Comparison of ENCODE assay signal across 8 mouse cellular contexts in genomic region chrX:38249640-38250351, GRCm38 (mm10). TPM values are rescaled to one million over a fixed set of nuclear protein-coding genes. Genes with fewer than 3 reads are reported as not detected.
DNase-seq lines count a peak whose midpoint lies in the region; ATAC-seq and TF ChIP-seq lines count a peak whose summit lies in the region.

No protein-coding gene starts in this region.

- peak overlapping the region; percentile 75 for H3K4me2 ChIP-seq in hindbrain, embryonic 16.5 days (ENCODE audit: low read length)
- peak overlapping the region; percentile 71 for H3K4me2 ChIP-seq in limb, embryonic 15.5 days

- no peak overlapping the region for H3K27ac ChIP-seq in cerebellum, adult 2 months (ENCODE audit: insufficient read depth, low read length)
- no peak overlapping the region for H3K27ac ChIP-seq in hindbrain, embryonic 16.5 days (ENCODE audit: low read depth, low read length)
- no peak overlapping the region for H3K27ac ChIP-seq in limb, embryonic 15.5 days

- no peaks in the 10 kb centered on the region for H3K36me3 ChIP-seq in hindbrain, embryonic 16.5 days (ENCODE audit: control insufficient read depth, insufficient read depth, low read length)
- no peaks in the 10 kb centered on the region for H3K36me3 ChIP-seq in limb, embryonic 15.5 days

- 9% methylated on average over 16 of the region's 16 CpGs for WGBS in cerebellum, adult 2 months
- WGBS in hindbrain, embryonic 16.5 days: 25% methylated on average over 14 of the region's 16 CpGs
- WGBS in limb, embryonic 15.5 days: 13% methylated on average over 16 of the region's 16 CpGs

- H3K27me3 ChIP-seq in cerebellum, adult 2 months (ENCODE audit: control insufficient read depth, insufficient read depth, low read length): no peaks in the 10 kb centered on the region
- no peaks in the 10 kb centered on the region for H3K27me3 ChIP-seq in hindbrain, embryonic 16.5 days (replicated peaks; ENCODE audit: control insufficient read depth, insufficient read depth, low read length)
- H3K27me3 ChIP-seq in limb, embryonic 15.5 days: peaks cover 15% of the 10 kb centered on the region; the same call in 1 of the 2 replicates

- DNase-seq in urinary bladder, postnatal 25 days (ENCODE audit: low spot score): peak; percentile 26
- no peak for DNase-seq in urinary bladder, adult 2 months (ENCODE audit: low spot score)
- peak; percentile 7 to 40 for DNase-seq in cerebellum, adult 2 months
- DNase-seq in forelimb bud, embryonic 11.5 days (ENCODE audit: low read depth, low spot score): peak; percentile 60
- peak; percentile 54 for DNase-seq in naive thymus-derived CD4-positive, alpha-beta T cell, adult 2 months (ENCODE audit: low read depth)
- DNase-seq in yolk sac, embryonic 10.5 days (ENCODE audit: low spot score): peak; percentile 5

- ATAC-seq in hindbrain, embryonic 16.5 days: no peak
- no peak for ATAC-seq in limb, embryonic 15.5 days (ENCODE audit: insufficient number of reproducible peaks, low FRiP score, low TSS enrichment, low read depth)

- H3K9me3 ChIP-seq in hindbrain, embryonic 16.5 days (ENCODE audit: control insufficient read depth, low read length): no peaks in the 10 kb centered on the region
- no peaks in the 10 kb centered on the region for H3K9me3 ChIP-seq in limb, embryonic 15.5 days

- TF ChIP-seq CTCF in cerebellum, adult 2 months (IDR thresholded peaks at IDR 0.05; ENCODE audit: borderline replicate concordance, insufficient read depth, low read depth, low read length): peak; percentile 44

- no peak for TF ChIP-seq POLR2A in cerebellum, adult 2 months (IDR thresholded peaks at IDR 0.05; ENCODE audit: borderline replicate concordance, insufficient read depth, low read length)

- no peak overlapping the region for H3K4me3 ChIP-seq in cerebellum, adult 2 months (replicated peaks; ENCODE audit: insufficient read depth, low read depth, low read length)
- H3K4me3 ChIP-seq in hindbrain, embryonic 16.5 days (ENCODE audit: low read length): peak overlapping the region; percentile 45
- no peak overlapping the region for H3K4me3 ChIP-seq in limb, embryonic 15.5 days

- H3K4me1 ChIP-seq in cerebellum, adult 2 months (ENCODE audit: control insufficient read depth, insufficient read depth, low read length): peaks cover 3% of the 10 kb centered on the region; the same call in 1 of the 2 replicates
- no peaks in the 10 kb centered on the region; the same call in 1 of the 2 replicates for H3K4me1 ChIP-seq in hindbrain, embryonic 16.5 days (ENCODE audit: control insufficient read depth, insufficient read depth, low read depth, low read length)
- H3K4me1 ChIP-seq in limb, embryonic 15.5 days: 0 out of 2 replicates have a peak, but pooled peaks cover 4% of the 10 kb centered on the region

- no peak overlapping the region for H3K9ac ChIP-seq in hindbrain, embryonic 16.5 days (ENCODE audit: low read depth, low read length)
- no peak overlapping the region for H3K9ac ChIP-seq in limb, embryonic 15.5 days

RNA-seq across cellular contexts. Expression of gene Tmem255a, which starts 2.4 kb away (rescaled TPM):
- 5.6 and 6.0 TPM in 2 replicates for polyA plus RNA-seq in urinary bladder, adult 2 months (2012; rRNA removed)
- 44.8 and 51.5 TPM in 2 replicates for polyA plus RNA-seq in cerebellum, adult 2 months (2012; rRNA removed)
- 39.9 and 43.4 TPM in 2 replicates for polyA plus RNA-seq in hindbrain, embryonic 16.5 days (2015; fragmentation: Nextera tagmentation; extraction: Ambion mirVana)
- polyA plus RNA-seq in limb, embryonic 15.5 days (2015; fragmentation: Nextera tagmentation; extraction: Ambion mirVana): 33.7 and 35.2 TPM in 2 replicates
